Mouse (Mus musculus) adrenal gland, postnatal 4 days (tissue): ENCODE results near the gene Fam205c. TPM values are rescaled to one million over a fixed set of nuclear protein-coding genes. Genes with fewer than 3 reads are reported as not detected.

Experiments
- DNase-seq, 2 experiments: peaks; one replicate each; pipeline ENCODE4 v3.0.0; 2021 to 2022; ENCODE audit warnings: low spot score in 2 of 2, mixed read lengths in 2 of 2
- long read RNA-seq, 2 experiments: library from polyadenylated mRNA; stranded (forward); transcript quantifications; one replicate each; pipeline ENCODE4 v2.0.0; 2021
- total RNA-seq, 2 experiments: library from RNA; stranded (reverse); gene quantifications; 2 replicates each; pipeline ENCODE4 v1.2.3; 2021

Gene Fam205c
- total RNA-seq: not detected
- long read RNA-seq, experiment 1: 0 reads
- long read RNA-seq, experiment 2: 0 reads

DNA sequence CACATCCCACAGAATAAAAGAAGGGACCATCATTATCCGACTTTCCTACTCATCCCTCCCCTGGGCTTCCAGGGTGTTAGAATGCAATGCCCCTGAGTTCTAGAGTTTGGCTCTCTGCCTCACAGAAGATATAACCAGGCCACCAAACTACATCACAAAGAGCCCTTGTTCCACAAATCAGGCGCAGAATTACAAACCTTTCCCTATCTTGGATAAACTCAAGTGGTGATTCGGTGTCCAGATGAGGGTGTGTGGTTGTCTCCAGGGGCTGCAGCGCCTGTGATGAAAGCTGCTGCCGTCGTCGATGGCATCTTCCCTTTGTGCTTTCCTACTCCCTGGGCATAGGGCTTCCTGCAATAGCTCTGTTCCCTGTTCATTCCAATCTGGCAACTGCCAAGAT is at the start of gene Fam205c:
Gene Fam205c (minus strand): TSS at position 101 of the 400 bp plus-strand sequence.
- DNase-seq: no peak

DNA sequence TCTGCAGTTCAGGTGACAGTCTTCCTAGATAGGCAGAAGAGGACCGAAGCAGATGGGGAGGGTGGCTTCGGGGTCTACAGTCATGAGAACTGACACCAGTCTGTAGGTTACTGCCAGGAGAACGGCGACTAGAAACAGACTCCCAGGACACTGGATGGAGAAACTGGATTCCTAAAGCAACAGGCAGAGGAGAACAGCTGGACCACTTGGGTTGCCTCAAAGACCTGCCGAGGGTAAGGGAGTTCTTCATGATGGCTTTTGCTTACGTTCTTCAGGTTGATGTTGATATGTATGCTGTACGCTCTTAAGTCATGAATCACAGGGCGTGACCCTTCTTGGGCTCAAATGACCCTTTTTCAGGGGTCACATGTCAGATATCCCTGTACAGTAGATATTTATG is 48.4 kb upstream of the Fam205c start:
- DNase-seq: no peak

DNA sequence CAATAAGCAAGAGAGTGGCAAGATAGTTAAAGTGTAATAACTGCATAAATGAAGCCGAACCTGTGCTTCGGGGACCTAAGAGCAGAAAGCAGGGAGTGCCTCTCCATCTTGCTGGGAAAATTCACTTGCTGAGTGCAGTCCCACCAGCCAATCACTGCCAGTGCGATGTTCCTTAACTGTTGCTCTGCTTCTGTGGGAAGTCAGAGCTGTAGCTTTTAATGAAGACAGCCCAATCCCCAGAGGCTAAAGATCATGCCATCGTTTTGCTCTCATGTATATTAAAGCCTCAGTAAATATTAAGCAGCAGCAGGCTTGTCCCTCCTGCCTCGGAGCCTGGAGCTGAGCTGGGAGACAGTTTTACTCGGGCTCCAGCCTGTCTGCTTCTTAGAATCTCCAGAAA is 48.0 kb upstream of the Fam205c start:
- no peak for DNase-seq

DNA sequence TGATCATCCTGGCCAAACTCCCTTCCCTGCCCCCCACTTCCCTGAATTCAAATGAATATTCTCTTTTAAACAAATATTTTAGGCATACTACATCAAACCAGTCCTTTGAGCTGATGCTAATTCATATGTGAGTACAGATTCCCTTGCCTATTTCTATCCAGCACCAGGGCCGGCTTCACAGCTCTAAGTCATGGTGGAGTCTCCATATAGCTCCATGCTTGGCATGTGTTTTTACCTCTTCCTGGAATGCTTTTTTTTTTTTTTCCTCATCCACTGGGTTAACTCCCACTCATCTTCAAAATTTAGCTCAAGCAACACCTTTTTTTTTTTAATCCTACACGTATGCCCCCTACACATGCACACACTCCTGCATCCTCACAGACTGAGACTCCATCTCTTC is 47.5 kb upstream of the Fam205c start:
- DNase-seq: no peak

DNA sequence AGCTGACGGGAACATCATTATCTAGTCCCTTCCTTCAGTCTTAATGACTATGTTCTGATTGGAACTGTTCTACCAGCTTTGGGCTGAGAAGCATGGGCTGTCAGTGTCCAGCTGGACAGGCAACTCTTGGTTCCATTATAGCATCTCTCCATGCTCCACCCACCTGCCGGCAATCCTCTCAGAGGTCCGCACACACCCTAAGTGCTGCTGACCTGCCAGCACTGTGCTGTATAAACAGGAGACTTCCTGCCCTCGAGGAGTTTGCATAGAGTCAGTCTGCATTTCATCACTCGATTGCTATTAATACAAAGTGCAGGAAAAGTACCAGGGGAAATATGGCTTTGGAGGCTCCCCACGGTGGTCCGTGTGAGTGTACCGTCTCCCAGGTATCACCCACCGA is 46.7 kb upstream of the Fam205c start:
- no peak for DNase-seq

DNA sequence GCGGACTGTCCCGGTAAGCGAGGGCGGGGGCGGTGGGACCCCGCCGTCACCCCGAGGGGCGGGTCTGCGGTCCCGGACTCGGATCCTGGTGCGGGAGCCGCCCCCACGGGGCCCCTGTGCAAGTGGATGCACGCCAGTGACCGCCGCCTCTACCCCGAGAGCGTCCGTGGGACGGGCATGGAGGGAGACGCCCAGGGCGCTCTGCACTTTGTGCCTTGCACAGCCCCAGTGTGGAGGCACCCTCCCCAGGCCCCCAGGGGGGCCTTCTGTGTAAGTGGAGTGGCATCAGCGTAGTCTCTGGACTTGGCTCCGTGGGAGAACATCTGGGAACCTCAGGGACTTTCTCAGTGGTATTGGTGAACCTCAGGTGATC is 43.4 kb upstream of the Fam205c start:
- DNase-seq: no peak

DNA sequence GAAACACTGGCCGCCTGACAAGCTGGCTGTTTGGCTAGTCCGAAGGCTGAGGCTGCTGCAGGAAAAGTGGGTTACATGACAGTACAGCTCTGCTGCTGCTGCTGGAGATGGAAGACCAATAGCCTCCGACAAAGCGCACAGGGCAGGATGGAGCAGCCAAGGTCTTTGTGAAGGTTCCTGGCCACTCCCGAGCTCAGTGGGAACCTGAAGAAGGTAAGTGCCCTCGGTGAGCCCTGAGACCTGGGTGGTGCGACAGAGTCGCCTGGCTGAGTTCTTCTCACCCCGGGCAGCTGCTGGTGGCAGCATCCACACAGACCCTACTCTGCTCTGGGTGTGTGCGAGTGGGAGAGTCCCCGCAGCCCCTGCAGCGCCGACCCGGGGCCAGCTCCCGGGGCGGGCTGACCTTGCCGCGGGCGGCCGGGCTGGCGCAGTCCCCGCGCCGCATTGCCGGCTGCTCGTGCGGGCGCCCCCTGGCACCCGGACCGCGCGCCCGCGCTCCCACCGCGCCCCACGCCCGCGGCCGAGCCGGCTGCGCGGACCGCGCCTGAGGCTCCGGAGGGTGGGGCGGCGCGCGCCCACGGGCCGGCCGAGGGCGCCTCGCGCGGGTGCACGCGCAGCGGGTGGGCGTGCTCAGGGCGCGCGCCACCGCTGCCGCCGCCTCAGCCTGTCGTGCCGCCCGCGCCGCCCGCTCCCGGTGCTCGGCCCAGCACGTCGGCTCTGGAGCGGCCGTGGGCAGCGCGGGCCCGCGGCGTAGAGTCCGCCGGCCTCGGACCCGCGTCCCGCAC is 42.8 kb upstream of the Fam205c start, which contains the start of gene Phf24:
Gene Phf24 (plus strand): TSS at position 44 of the 785 bp plus-strand sequence.
- DNase-seq: no peak

DNA sequence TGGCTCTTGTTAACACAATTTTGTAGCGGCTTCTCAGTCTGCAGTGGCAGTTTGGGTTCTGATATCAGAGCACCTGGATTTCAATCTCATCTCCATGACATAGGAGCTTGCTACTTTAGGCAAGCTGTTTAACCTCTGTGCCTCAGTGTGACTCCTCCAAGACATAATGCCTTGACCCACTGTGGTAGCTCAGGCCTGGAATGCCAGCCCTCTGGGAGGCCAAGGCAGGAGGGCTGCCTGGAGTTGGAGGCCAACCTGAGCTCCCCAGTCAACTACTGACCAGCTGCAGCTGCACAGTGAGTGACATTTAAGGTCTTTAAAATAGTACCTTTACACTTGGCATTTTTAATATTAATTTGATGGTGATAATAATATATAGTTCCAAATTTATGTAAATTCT is 41.9 kb upstream of the Fam205c start:
- DNase-seq: no peak

DNA sequence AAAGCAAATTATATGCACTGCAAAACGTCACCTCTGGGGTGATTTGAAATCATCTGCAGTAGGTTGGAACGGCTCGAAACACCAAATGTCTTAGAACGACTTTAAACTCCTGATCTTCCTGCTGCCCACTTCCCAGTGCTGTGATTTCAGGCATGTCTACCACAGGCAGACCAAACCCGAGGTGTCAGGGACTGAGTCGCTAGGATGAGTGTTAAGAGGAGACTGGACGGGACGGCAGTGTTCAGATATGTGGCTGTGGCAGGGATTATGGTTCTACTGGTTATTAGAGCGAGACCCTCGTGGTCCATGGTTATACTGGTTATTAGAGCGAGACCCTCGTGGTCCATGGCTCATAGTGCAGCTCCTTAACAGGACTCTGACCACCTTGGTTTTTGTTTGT is 41.3 kb upstream of the Fam205c start:
- no peak for DNase-seq

DNA sequence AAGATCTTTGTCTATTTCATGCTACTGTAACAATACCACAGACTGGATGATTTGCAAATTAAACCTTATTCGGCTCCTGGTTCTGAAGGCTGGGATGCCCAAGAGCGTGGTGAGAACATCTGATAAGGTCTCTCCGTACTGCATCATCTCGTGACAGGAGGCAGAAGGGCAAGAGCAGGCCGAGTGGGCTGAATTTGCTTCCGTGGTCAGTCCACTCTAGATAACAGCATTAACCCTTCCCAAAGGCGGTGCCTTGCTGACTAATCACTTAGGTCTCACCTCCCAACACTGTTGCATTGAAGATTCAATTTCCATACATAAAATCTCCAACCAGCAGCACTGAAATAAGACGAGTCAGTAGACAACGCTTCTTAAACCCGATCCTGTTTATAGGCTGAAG is 39.4 kb upstream of the Fam205c start:
- no peak for DNase-seq

DNA sequence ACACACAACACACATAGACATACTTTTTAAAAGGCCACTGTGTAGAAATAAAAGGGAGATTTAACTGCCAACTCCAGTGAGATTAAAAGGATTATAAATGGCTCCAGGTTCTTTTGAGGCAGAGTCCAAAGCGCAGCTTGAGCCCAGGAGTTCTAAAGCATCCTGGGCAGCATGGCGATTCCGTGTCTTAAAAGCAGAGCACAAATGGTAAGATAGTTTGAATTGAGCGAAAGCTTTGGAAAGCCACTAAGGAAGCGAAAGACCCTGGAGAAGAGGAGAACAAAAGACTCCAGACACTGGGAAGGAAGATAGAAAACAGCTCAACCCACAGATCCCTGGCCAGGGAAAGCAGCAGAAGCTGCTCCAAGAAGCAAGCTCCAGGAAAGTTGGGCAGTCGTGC is 30.9 kb upstream of the Fam205c start:
- no peak for DNase-seq

DNA sequence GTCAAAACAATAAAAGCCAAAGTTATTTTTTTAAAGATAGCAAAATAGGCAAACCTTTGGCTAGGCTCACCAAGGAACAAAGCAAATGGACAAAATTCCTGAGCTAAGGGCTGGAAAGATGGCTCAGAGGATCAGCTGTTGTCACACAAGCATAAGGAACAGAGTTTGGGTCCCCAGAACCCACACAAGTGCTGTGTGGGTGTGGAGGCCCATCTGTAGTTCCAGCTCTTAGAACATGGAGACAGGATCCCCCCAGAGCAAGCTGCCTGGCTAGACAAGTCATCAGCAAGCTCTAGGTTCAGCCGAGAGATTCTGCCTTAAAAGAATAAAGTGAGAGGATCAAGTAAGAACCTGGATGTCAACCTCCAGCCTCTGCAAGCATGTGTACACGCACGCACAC is 30.5 kb upstream of the Fam205c start:
- DNase-seq: no peak

DNA sequence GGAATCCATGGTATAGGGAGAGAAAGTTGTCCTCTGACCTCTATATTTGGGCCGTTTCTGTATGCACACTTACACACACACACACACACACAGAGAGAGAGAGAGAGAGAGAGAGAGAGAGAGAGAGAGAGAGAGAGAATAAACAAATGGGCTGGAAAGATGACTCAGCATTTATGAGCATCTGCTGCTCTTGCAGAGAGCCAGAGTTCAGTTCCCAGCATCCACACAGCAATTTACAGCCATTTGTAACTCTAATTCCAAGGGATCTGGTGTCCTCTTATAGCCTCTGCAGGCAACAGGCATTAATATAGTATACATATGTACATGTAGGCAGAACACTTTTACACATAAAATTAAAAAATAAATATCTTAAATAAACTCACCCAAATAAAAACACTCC is 29.9 kb upstream of the Fam205c start:
- DNase-seq: no peak

DNA sequence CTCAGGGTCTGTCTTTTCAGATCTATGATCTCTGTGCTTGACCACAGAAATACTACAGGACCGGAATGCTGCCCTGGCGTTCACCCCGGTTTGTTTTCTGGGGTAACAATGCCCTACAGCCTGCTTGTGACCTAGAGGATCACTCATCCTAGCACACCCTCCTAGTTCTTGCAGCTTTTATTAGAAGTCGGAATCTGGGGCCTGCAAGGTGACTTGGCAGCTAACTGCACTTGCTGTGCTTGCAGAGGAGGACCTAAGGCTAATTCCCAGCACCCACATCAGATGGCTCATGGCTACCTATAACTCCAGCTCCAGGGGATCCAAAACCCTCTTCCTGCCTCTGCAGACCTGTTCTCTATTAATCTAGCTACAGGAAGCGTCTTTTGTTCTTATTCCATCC is 28.7 kb upstream of the Fam205c start:
- no peak for DNase-seq

DNA sequence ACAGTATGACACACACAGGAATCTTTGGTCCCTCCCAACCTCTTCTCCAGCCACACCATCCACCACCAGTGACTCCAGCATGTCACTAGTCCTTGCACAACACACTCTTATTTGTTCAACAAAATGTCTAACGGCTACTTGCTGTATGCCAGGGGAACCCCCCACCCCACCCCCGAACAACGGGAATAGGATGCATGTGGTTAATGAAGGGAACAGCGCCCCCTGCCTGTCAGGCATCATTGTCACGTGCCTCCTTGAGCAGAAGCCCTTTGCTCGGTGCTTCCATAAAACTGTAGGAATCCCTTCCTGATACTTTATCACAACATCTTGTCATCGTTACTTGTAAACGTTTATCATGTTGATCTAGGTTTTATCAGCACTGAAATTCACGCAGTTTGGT is 28.1 kb upstream of the Fam205c start:
- no peak for DNase-seq

DNA sequence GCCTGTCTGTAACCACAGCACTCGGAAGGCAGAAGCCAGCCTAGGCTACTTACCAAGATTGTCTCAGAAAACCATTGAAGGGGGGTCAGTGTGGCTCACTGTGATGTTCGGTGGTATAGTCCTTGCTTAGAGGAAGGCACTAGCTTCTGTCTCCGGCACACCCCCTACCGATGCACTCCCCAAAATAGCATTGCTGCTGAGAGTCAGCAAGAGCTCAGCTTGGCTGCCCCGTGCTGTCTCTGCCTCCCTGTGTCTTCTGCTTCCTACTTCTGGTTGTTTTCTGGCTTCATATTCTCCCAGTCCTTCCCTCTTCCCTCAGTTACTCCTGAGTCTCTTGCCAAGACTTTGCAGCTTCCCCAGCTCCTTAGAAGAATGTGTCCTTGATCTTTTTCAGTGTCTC is 26.8 kb upstream of the Fam205c start:
- DNase-seq: no peak

DNA sequence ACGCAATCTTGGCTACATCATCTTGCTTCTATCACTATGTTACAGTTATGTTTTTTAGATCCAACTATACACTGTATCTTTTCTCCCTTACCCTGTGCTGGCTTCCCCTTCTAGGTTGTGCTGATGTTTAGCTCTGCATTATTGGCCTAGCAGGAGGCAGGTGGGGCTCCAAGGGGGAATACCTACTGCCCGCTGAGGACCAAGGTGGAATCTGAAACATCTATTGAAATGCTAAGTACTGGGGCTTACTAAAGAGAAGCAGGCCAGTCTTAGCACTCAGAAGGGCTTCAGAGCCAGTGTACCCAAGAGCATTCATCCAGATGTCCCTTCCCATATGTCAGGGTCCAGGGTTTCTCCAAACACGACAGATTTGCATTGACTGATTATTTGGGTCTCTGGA is 24.9 kb upstream of the Fam205c start:
- DNase-seq: no peak

DNA sequence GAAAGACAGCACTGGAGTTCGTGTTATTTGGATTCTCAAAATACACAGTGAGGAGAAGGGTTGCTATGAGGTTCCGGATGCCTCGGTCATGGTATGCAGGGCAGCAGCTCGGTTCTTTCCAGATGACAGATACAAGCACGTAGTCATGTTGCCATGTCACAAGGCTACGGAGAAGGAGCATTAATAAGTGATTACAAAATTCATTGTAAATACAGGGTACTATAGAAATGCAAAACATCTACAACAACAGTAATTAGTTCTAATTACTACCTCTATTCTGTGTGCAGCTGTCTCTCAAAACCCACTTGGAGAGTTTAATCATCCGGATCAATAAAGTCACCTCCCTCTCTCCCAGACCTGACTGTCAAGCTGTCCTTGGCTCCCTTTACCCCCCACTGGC is 21.1 kb upstream of the Fam205c start:
- DNase-seq: no peak

DNA sequence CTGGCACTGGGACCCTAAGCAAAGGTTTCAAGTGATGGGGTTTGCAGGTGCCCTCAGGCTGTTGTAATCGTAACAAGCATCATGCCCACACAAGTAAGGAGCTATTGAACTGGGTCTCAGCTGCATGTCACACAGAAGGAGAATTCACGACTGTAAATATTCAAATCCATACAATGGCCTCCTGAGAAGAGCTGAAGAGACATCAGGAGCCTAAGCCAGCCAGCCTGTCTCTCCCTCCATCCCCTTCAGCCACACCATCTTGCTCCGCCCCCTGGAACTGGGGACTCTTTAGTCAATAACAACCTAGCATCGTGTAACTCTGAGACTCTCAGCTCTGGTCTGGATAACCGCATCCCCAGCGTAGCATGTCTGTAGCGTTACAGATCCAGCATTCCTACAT is 17.1 kb upstream of the Fam205c start:
- DNase-seq: no peak

DNA sequence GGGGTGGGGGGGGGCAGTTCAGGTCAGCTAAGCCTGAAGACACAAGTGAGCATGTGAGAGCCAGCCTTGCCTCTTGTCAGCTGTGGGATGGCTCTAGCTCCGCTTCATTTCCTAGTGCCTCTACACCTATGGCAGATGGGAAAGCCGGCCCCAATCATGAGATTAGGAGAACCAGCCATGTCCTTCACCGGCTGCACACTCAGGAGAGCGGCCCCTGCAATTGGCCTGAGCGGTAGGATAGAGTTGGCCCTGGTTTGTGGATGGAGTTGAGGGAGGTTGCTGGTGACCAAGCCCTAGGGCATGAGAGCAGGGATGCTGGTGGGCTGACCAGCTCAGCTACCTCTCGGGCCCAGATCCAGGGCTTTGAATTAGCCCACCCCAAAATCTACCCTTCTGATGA is 14.8 kb upstream of the Fam205c start:
- no peak for DNase-seq

DNA sequence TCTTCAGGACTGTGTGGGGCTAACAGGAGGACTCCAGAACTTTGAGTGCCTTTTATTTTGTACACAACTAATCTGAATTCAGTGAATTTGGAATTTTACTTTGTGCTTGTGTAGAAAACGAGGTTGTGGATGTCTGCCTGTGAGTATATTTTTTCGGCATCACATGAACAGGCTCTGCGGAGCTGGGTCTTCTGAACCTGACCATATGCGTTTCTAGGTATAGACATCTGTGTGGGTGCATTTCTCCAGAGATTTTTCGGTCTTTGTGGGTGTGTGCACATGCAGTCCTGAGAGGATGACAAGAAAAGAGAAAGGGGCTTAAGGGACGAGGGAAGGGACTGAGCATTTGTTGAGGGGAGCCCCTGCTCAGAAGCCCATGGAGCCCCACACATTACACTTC is 12.9 kb upstream of the Fam205c start:
- no peak for DNase-seq

DNA sequence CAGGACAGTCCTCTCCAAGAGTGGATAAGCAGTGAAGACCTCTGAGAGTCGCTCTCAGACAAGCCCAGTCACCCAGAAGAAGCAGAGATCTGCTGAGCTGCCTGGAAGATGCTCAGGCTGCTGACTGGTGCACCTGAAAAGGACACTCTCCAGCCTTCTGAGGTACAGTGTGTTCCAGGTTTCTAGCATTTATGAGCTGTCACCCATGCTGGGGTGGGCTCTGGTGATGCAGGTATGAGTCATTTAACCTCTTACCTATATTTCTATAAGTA is 6.6 kb upstream of the Fam205c start:
- no peak for DNase-seq

DNA sequence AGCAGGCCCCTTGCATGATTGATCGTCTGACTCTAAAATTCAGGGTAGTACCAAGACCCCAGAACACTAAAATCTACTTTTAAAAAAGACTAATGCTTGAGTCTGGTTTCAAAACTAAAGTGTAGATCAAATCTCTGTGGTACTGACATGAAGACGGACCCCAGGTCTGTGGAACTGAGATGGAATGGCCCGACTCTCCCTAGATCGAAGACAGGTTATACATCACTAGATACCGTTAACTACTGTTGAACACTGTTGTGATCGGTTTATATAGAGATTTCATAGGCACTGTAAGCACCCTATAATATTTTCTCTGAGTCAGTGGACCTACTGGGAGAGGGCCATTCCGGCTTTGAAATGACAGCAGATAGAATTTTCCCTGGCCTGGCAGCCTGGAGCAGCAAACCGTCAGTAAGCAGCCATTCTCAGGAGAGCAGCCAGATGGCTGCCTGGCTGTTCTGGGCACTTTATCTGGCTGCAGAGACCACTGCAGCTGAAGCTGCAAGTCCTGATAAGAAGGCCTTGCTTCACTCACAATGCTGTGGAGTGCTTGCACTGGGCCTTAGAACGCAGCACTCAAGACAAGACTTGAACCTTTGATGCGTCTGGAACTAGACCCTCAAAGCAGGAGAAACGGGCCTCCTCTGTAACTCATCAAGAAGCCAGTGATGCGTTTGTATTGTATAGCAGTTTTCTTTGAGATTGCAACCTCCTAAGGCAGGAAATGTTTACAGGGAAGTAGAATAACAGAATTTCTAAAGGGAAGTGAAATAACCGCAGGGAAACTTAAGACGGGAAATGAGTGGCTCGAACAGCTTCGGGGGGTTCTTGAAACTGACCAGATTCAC is 6.0 kb upstream of the Fam205c start:
- no peak for DNase-seq
